Mouse (Mus musculus): ENCODE measurements around the gene 4933415A04Rik. TPM values are rescaled to one million over a fixed set of nuclear protein-coding genes. Genes with fewer than 3 reads are reported as not detected.

Gene 4933415A04Rik
- polyA plus RNA-seq, 1 experiment, result 0.05 TPM

DNA sequence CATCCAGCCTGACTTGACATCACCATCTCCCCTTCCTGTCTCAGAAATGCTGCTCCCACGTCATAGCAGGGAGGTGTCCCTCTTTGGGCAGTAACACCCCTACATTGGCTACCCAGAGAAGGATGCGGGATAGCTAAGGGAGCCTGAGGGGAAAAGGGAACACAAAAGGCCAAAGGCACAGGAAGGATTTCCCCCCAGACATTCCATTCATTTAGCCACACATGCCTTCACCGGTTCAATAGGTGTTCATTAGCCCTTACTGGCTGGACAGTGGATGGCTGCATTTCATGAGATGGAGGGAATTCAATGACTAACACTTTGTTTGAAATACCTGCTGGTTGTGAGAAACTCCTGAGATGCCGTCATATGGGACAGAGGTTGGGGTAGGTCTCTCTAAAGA, 40.2 kb upstream of the 4933415A04Rik start:
- 93% methylated on average over 4 of the region's 4 CpGs for WGBS
- no peaks in the 10 kb centered on the region for H3K27me3 ChIP-seq (ENCODE audit: control insufficient read depth, insufficient read depth, low read length)
- TF ChIP-seq POLR2A (IDR thresholded peaks at IDR 0.05; ENCODE audit: low read depth, low read length) (no peak), CTCF (IDR thresholded peaks at IDR 0.05; ENCODE audit: extremely low read depth, insufficient read depth, insufficient read length, insufficient replicate concordance) (no peak)
- H3K4me3 ChIP-seq (ENCODE audit: extremely low read depth, insufficient read depth, insufficient read length), result no peak overlapping the region
- H3K4me1 ChIP-seq (ENCODE audit: control insufficient read depth, insufficient read depth, insufficient read length), result no peaks in the 10 kb centered on the region; the same call in 1 of the 2 replicates
- no peak for DNase-seq (ENCODE audit: low read depth in 1 of 2, low spot score in 2 of 2)
- no peaks in the 10 kb centered on the region for H3K36me3 ChIP-seq (ENCODE audit: control insufficient read depth, insufficient read depth, low read length)
- H3K27ac ChIP-seq (ENCODE audit: insufficient read depth, low read length), result no peak overlapping the region

DNA sequence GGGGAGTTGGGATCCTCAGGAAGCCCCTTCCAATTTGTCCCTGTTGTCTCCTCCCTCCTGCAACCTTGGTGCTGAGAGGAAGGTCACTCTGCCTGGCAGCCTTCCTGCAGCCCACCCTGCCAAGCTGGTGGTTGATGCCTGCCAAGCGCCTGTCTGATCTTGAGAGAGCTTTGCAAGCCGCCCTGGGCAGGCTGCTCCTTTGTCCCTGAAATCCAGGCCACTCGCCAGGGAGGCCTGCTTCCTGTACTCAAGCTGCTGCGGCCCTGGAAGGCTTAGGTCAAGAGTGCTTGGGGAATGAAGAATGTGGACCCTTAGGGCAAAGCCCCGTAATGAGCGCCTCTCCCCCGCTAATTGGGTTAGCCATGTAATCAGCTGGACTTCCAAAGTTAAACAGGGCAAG, 38.7 kb upstream of the 4933415A04Rik start:
- Histone ChIP-seq H3K27me3 (ENCODE audit: control insufficient read depth, insufficient read depth, low read length) (no peaks in the 10 kb centered on the region), H3K27ac (ENCODE audit: insufficient read depth, low read length) (no peak overlapping the region), H3K4me1 (ENCODE audit: control insufficient read depth, insufficient read depth, insufficient read length) (no peaks in the 10 kb centered on the region; the same call in 1 of the 2 replicates), H3K4me3 (ENCODE audit: extremely low read depth, insufficient read depth, insufficient read length) (no peak overlapping the region), H3K36me3 (ENCODE audit: control insufficient read depth, insufficient read depth, low read length) (no peaks in the 10 kb centered on the region)
- DNase-seq (ENCODE audit: low read depth in 1 of 2, low spot score in 2 of 2), result no peak
- TF ChIP-seq POLR2A (IDR thresholded peaks at IDR 0.05; ENCODE audit: low read depth, low read length) (no peak), CTCF (IDR thresholded peaks at IDR 0.05; ENCODE audit: extremely low read depth, insufficient read depth, insufficient read length, insufficient replicate concordance) (no peak)
- 83% methylated on average over 7 of the region's 7 CpGs for WGBS

DNA sequence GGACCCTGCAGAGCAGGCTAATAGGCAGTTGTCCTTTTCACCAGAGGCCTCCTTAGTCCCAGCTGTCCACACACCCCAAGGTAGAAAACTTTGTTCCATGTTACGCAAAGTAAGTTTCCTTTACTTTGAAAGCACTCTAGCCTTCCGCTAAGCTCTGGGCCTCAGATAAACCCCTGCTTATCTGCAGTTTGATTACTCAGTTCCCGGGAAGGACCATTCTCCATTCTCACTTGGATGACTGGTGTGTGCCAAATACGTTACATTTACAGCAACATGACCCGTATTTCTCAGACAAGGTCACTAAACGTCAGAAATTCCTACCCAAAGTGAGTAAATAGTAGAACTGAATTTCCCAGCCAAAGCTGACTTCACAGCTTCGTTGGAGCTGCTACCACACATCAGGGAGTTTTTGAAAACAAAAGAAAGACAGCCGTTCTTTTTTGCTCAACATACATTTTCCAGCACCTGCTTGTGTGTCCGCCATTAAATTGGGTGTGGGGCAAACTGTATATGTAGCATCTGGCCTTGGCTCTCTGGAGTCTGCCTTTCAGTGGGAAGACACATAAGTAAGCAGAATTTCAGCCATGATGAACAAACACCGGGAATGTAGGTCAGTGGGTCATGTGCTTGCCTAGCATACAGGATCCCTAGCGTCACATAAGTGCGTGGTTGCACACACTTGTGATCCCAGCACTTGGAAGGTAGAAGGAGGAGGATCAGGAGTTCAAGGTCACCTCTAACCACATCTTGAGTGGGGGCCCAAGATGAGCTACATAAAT, 38.0 kb upstream of the 4933415A04Rik start:
- Histone ChIP-seq H3K27me3 (ENCODE audit: control insufficient read depth, insufficient read depth, low read length) (no peaks in the 10 kb centered on the region), H3K4me3 (ENCODE audit: extremely low read depth, insufficient read depth, insufficient read length) (no peak overlapping the region), H3K36me3 (ENCODE audit: control insufficient read depth, insufficient read depth, low read length) (no peaks in the 10 kb centered on the region), H3K27ac (ENCODE audit: insufficient read depth, low read length) (no peak overlapping the region), H3K4me1 (ENCODE audit: control insufficient read depth, insufficient read depth, insufficient read length) (no peaks in the 10 kb centered on the region; the same call in 1 of the 2 replicates)
- DNase-seq (ENCODE audit: low read depth in 1 of 2, low spot score in 2 of 2), result no peak
- 85% methylated on average over 12 of the region's 12 CpGs for WGBS
- TF ChIP-seq CTCF (IDR thresholded peaks at IDR 0.05; ENCODE audit: extremely low read depth, insufficient read depth, insufficient read length, insufficient replicate concordance), result no peak
- TF ChIP-seq POLR2A (IDR thresholded peaks at IDR 0.05; ENCODE audit: low read depth, low read length), result no peak

GRCm38 (mm10) chr11:43549701-43550100, 37.1 kb upstream of the 4933415A04Rik start:
- Histone ChIP-seq H3K4me3 (ENCODE audit: extremely low read depth, insufficient read depth, insufficient read length) (no peak overlapping the region), H3K36me3 (ENCODE audit: control insufficient read depth, insufficient read depth, low read length) (no peaks in the 10 kb centered on the region), H3K27me3 (ENCODE audit: control insufficient read depth, insufficient read depth, low read length) (no peaks in the 10 kb centered on the region), H3K4me1 (ENCODE audit: control insufficient read depth, insufficient read depth, insufficient read length) (no peaks in the 10 kb centered on the region), H3K27ac (ENCODE audit: insufficient read depth, low read length) (no peak overlapping the region)
- WGBS, result 91% methylated on average over 11 of the region's 11 CpGs
- DNase-seq (ENCODE audit: low read depth in 1 of 2, low spot score in 2 of 2), result no peak
- no peak for TF ChIP-seq CTCF (IDR thresholded peaks at IDR 0.05; ENCODE audit: extremely low read depth, insufficient read depth, insufficient read length, insufficient replicate concordance)
- no peak for TF ChIP-seq POLR2A (IDR thresholded peaks at IDR 0.05; ENCODE audit: low read depth, low read length)

DNA sequence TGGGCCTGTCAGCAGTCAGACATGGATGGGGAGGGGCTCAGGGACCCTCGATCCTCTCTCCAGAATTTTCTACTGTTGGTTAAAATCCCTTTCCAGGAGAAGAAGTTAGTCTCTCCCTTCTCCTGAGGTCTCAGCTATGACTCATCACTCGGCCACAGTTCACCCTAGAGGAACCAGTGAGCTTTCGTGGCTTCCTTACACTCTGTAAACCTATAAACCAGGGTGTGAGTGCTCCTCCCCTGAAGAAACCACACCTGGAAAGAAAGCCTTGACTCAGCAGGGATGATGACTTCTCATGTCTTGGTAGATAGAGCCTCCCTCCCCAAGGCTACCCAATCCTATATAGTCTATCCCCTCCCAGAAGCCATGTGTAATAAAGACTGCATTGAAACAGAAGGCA, 35.1 kb upstream of the 4933415A04Rik start:
- TF ChIP-seq CTCF (IDR thresholded peaks at IDR 0.05; ENCODE audit: extremely low read depth, insufficient read depth, insufficient read length, insufficient replicate concordance) (no peak), POLR2A (IDR thresholded peaks at IDR 0.05; ENCODE audit: low read depth, low read length) (no peak)
- no peak for DNase-seq (ENCODE audit: low read depth in 1 of 2, low spot score in 2 of 2)
- no peaks in the 10 kb centered on the region for H3K36me3 ChIP-seq (ENCODE audit: control insufficient read depth, insufficient read depth, low read length)
- no peaks in the 10 kb centered on the region for H3K27me3 ChIP-seq (ENCODE audit: control insufficient read depth, insufficient read depth, low read length)
- H3K4me3 ChIP-seq (ENCODE audit: extremely low read depth, insufficient read depth, insufficient read length), result no peak overlapping the region
- 65% methylated on average over 3 of the region's 3 CpGs for WGBS
- no peak overlapping the region for H3K27ac ChIP-seq (ENCODE audit: insufficient read depth, low read length)
- no peaks in the 10 kb centered on the region for H3K4me1 ChIP-seq (ENCODE audit: control insufficient read depth, insufficient read depth, insufficient read length)

DNA sequence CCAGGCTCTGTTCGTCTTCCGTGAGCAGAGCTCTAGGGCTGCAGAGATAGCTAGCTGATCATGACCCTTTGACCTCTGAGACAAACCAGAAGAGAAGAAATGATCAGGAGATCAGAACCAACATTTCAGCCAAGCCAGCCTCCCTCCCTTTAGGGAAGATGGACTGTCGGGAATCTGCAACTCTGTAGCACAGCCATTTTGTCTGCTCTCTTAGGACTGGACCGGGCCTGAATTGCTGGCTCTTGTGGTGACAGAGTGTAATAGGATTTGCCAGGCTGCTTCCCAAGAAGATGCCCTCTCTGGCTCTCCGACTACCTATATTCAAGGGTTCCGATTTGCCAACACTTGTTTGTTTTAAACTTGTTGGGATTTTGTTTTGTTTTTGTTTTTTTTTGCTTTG, 34.2 kb upstream of the 4933415A04Rik start:
- H3K4me3 ChIP-seq (ENCODE audit: extremely low read depth, insufficient read depth, insufficient read length), result no peak overlapping the region
- H3K36me3 ChIP-seq (ENCODE audit: control insufficient read depth, insufficient read depth, low read length), result no peaks in the 10 kb centered on the region
- no peak overlapping the region for H3K27ac ChIP-seq (ENCODE audit: insufficient read depth, low read length)
- no peaks in the 10 kb centered on the region for H3K4me1 ChIP-seq (ENCODE audit: control insufficient read depth, insufficient read depth, insufficient read length)
- 94% methylated on average over 6 of the region's 6 CpGs for WGBS
- DNase-seq (ENCODE audit: low read depth in 1 of 2, low spot score in 2 of 2), result no peak
- no peaks in the 10 kb centered on the region for H3K27me3 ChIP-seq (ENCODE audit: control insufficient read depth, insufficient read depth, low read length)
- TF ChIP-seq CTCF (IDR thresholded peaks at IDR 0.05; ENCODE audit: extremely low read depth, insufficient read depth, insufficient read length, insufficient replicate concordance), result no peak
- no peak for TF ChIP-seq POLR2A (IDR thresholded peaks at IDR 0.05; ENCODE audit: low read depth, low read length)

GRCm38 (mm10) chr11:43556538-43556937, 30.3 kb upstream of the 4933415A04Rik start:
- no peak for DNase-seq (ENCODE audit: low read depth in 1 of 2, low spot score in 2 of 2)
- H3K27ac ChIP-seq (ENCODE audit: insufficient read depth, low read length), result no peak overlapping the region
- H3K4me3 ChIP-seq (ENCODE audit: extremely low read depth, insufficient read depth, insufficient read length), result no peak overlapping the region
- H3K36me3 ChIP-seq (ENCODE audit: control insufficient read depth, insufficient read depth, low read length), result no peaks in the 10 kb centered on the region
- H3K4me1 ChIP-seq (ENCODE audit: control insufficient read depth, insufficient read depth, insufficient read length), result no peaks in the 10 kb centered on the region
- TF ChIP-seq POLR2A (IDR thresholded peaks at IDR 0.05; ENCODE audit: low read depth, low read length) (no peak), CTCF (IDR thresholded peaks at IDR 0.05; ENCODE audit: extremely low read depth, insufficient read depth, insufficient read length, insufficient replicate concordance) (no peak)
- 86% methylated on average over 11 of the region's 11 CpGs for whole genome bisulfite sequencing
- no peaks in the 10 kb centered on the region for H3K27me3 ChIP-seq (ENCODE audit: control insufficient read depth, insufficient read depth, low read length)
